Mouse (Mus musculus): Measurements from ENCODE around the gene Dynlt1a. TPM values are rescaled to one million over a fixed set of nuclear protein-coding genes. Genes with fewer than 3 reads are reported as not detected.
A peak's percentile ranks its signal among the peaks of the same experiment; 100 is the strongest.
"Not testable (repeated sequence)": the region's sequence is repeated elsewhere in the genome, so short reads cannot be mapped to it uniquely, and the experiment has no call there.

Gene Dynlt1a
- polyA plus RNA-seq, 1 experiment from 2014 or later = 13.1 TPM

DNA sequence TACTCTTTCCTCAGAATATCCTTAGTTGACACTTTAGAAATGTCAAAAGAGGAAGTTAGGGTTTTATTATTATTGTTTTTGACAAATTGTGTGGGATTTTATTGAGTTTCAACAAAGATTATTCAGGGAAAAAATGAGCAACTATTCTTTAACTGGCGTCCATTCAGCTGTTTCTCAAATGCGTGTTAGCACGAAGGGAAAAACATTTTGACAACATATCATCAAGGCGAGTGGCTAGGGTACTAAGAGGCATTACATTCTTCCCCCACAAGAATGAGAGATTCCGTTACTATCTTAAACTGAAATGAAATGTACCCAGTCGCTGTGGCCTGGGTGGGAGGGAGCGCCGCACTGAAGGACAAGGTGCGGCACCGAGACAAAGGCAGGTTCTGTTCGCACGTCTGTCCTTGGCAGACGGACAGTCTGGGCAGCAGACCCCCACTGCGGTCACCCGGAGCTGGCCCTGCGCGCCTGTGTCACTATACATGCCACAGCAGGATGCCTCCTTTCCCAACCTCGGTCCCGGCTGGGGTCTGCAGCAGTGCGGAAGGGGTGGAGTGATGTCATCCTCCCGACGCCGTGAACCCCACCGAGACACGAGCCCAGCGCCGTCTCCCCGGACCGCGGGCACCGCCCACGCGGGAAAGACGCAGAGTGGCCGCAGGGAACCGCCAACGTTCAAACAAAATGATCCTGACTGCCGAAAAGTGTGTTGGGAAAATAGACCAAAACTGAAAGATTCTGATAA, 747 bp downstream of the Dynlt1a start:
- not testable (repeated sequence) for H3K36me3 ChIP-seq (ENCODE audit: control insufficient read depth, insufficient read depth, low read length); H3K27me3 ChIP-seq (ENCODE audit: control insufficient read depth, insufficient read depth, low read length); ATAC-seq (ENCODE audit: insufficient read depth, low FRiP score); H3K9ac ChIP-seq (ENCODE audit: low read length); H3K4me1 ChIP-seq (ENCODE audit: control insufficient read depth, insufficient read depth, low read length); H3K9me3 ChIP-seq (replicated peaks; ENCODE audit: control insufficient read depth, low read length); H3K27ac ChIP-seq (ENCODE audit: low read length)
- Histone ChIP-seq H3K4me2 (ENCODE audit: low read depth, low read length) (peak overlapping the region; percentile 59), H3K4me3 (replicated peaks; ENCODE audit: low read length) (peak overlapping the region; percentile 43)
- 2% methylated on average over 35 of the region's 38 CpGs for WGBS

DNA sequence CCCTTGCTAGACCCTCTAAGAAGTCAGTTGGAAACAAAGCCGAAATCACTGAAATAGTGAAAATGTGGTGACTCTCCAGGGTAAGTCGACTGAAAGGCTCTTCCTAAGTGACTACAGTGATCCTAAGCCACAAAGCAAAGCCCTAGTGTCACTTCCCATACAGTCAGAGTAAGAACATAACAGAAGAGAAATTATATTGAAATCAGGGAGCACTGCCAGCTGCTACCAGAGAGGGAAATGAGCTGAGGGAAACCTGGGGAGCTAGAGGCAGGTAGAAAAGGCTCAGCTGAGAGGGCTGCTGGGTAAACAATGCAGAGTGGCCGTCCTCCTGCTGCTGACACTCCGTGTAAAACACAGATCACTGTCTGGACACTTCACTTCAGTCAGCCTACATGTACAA, 1.6 kb downstream of the Dynlt1a start:
- not testable (repeated sequence) for ATAC-seq (ENCODE audit: insufficient read depth, low FRiP score); H3K4me3 ChIP-seq (replicated peaks; ENCODE audit: low read length); H3K27ac ChIP-seq (ENCODE audit: low read length); H3K27me3 ChIP-seq (ENCODE audit: control insufficient read depth, insufficient read depth, low read length); H3K4me1 ChIP-seq (ENCODE audit: control insufficient read depth, insufficient read depth, low read length); H3K4me2 ChIP-seq (ENCODE audit: low read depth, low read length); H3K36me3 ChIP-seq (ENCODE audit: control insufficient read depth, insufficient read depth, low read length); H3K9me3 ChIP-seq (replicated peaks; ENCODE audit: control insufficient read depth, low read length); H3K9ac ChIP-seq (ENCODE audit: low read length)
- 11% methylated on average over 2 of the region's 4 CpGs for WGBS

GRCm38 (mm10) chr17:6314493-6314892, 2.8 kb downstream of the Dynlt1a start:
- not testable (repeated sequence) for H3K36me3 ChIP-seq (ENCODE audit: control insufficient read depth, insufficient read depth, low read length); H3K27me3 ChIP-seq (ENCODE audit: control insufficient read depth, insufficient read depth, low read length); ATAC-seq (ENCODE audit: insufficient read depth, low FRiP score); H3K4me2 ChIP-seq (ENCODE audit: low read depth, low read length); H3K4me3 ChIP-seq (replicated peaks; ENCODE audit: low read length); H3K9ac ChIP-seq (ENCODE audit: low read length); H3K9me3 ChIP-seq (replicated peaks; ENCODE audit: control insufficient read depth, low read length); H3K27ac ChIP-seq (ENCODE audit: low read length); H3K4me1 ChIP-seq (ENCODE audit: control insufficient read depth, insufficient read depth, low read length)
- 77% methylated on average over 2 of the region's 3 CpGs for WGBS

GRCm38 (mm10) chr17:6312755-6313154, 4.5 kb downstream of the Dynlt1a start:
- not testable (repeated sequence) for H3K27me3 ChIP-seq (ENCODE audit: control insufficient read depth, insufficient read depth, low read length); H3K4me3 ChIP-seq (replicated peaks; ENCODE audit: low read length); H3K9me3 ChIP-seq (replicated peaks; ENCODE audit: control insufficient read depth, low read length); H3K9ac ChIP-seq (ENCODE audit: low read length); H3K36me3 ChIP-seq (ENCODE audit: control insufficient read depth, insufficient read depth, low read length); ATAC-seq (ENCODE audit: insufficient read depth, low FRiP score); H3K27ac ChIP-seq (ENCODE audit: low read length); H3K4me1 ChIP-seq (ENCODE audit: control insufficient read depth, insufficient read depth, low read length); H3K4me2 ChIP-seq (ENCODE audit: low read depth, low read length)
- 66% methylated on average over 3 of the region's 3 CpGs for WGBS

- H3K4me2 ChIP-seq (ENCODE audit: low read depth, low read length); H3K4me1 ChIP-seq (ENCODE audit: control insufficient read depth, insufficient read depth, low read length); H3K4me3 ChIP-seq (replicated peaks; ENCODE audit: low read length); H3K36me3 ChIP-seq (ENCODE audit: control insufficient read depth, insufficient read depth, low read length); H3K9ac ChIP-seq (ENCODE audit: low read length); H3K27me3 ChIP-seq (ENCODE audit: control insufficient read depth, insufficient read depth, low read length); H3K27ac ChIP-seq (ENCODE audit: low read length); ATAC-seq (ENCODE audit: insufficient read depth, low FRiP score); H3K9me3 ChIP-seq (replicated peaks; ENCODE audit: control insufficient read depth, low read length): not testable (repeated sequence)
- WGBS = 88% methylated on average over 7 of the region's 7 CpGs
Observed at GRCm38 (mm10) chr17:6311716-6312115, 5.6 kb downstream of the Dynlt1a start.

- not testable (repeated sequence) for H3K27ac ChIP-seq (ENCODE audit: low read length); ATAC-seq (ENCODE audit: insufficient read depth, low FRiP score); H3K4me1 ChIP-seq (ENCODE audit: control insufficient read depth, insufficient read depth, low read length); H3K9ac ChIP-seq (ENCODE audit: low read length); H3K9me3 ChIP-seq (replicated peaks; ENCODE audit: control insufficient read depth, low read length); H3K4me2 ChIP-seq (ENCODE audit: low read depth, low read length); H3K36me3 ChIP-seq (ENCODE audit: control insufficient read depth, insufficient read depth, low read length); H3K27me3 ChIP-seq (ENCODE audit: control insufficient read depth, insufficient read depth, low read length); H3K4me3 ChIP-seq (replicated peaks; ENCODE audit: low read length)
- 92% methylated on average over 10 of the region's 13 CpGs for WGBS
Observed at GRCm38 (mm10) chr17:6306503-6306902, 10.8 kb downstream of the Dynlt1a start.

DNA sequence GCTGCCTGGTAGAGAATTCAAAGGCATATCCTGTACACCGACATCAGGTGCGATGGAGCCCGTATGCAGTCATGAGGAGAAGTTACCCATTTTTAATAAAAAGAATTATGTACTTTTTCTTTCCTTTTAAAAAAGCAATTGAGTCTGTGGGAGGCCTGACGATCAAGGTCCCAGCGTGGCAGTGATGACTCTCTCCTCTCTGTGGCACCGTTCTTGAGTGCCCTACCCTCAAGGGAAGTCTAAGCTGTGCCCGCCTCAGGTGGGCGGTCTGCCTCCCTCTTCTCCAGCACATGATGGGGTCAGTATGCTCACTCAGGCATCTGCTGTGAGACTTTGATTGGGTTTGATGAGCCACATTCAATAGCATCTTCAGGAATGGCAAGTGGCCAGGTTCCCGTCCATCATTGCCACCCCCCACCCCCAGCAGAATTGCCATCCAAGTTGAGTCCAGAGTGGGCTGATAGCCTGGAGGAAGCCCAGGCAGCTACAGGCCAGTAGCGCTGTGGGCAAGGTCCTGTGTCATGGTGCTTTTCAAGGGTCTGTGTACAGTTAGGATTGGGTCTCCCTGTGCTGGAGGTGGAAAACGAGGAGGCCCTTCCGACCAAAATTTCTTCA, 11.5 kb downstream of the Dynlt1a start:
- H3K4me3 ChIP-seq (replicated peaks; ENCODE audit: low read length); H3K4me2 ChIP-seq (ENCODE audit: low read depth, low read length); H3K9ac ChIP-seq (ENCODE audit: low read length); H3K27ac ChIP-seq (ENCODE audit: low read length); H3K36me3 ChIP-seq (ENCODE audit: control insufficient read depth, insufficient read depth, low read length); ATAC-seq (ENCODE audit: insufficient read depth, low FRiP score); H3K4me1 ChIP-seq (ENCODE audit: control insufficient read depth, insufficient read depth, low read length); H3K9me3 ChIP-seq (replicated peaks; ENCODE audit: control insufficient read depth, low read length); H3K27me3 ChIP-seq (ENCODE audit: control insufficient read depth, insufficient read depth, low read length): not testable (repeated sequence)
- 91% methylated on average over 12 of the region's 12 CpGs for WGBS

DNA sequence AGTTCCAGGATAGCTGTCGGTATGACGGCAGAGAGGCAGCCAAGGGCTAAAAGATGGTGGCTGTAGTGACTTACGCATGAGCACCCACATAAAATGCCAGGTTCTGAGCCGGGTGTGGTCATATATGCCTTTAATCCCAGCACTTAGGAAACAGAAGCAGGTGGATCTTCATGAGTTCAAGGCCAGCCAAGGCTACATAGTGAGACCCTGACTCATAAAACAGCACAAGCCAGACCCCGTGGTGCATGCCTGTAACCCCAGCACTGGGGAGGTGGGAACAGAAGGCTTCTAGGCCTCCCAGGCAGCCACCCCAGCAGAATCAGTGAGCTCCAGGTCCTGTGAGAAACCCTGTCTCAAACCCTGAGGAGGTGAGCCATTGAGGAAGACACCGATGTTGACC, 12.4 kb downstream of the Dynlt1a start:
- WGBS = 94% methylated on average over 5 of the region's 6 CpGs
- not testable (repeated sequence) for H3K27ac ChIP-seq (ENCODE audit: low read length); H3K9ac ChIP-seq (ENCODE audit: low read length); ATAC-seq (ENCODE audit: insufficient read depth, low FRiP score); H3K4me1 ChIP-seq (ENCODE audit: control insufficient read depth, insufficient read depth, low read length); H3K36me3 ChIP-seq (ENCODE audit: control insufficient read depth, insufficient read depth, low read length); H3K4me2 ChIP-seq (ENCODE audit: low read depth, low read length); H3K9me3 ChIP-seq (replicated peaks; ENCODE audit: control insufficient read depth, low read length); H3K4me3 ChIP-seq (replicated peaks; ENCODE audit: low read length); H3K27me3 ChIP-seq (ENCODE audit: control insufficient read depth, insufficient read depth, low read length)

DNA sequence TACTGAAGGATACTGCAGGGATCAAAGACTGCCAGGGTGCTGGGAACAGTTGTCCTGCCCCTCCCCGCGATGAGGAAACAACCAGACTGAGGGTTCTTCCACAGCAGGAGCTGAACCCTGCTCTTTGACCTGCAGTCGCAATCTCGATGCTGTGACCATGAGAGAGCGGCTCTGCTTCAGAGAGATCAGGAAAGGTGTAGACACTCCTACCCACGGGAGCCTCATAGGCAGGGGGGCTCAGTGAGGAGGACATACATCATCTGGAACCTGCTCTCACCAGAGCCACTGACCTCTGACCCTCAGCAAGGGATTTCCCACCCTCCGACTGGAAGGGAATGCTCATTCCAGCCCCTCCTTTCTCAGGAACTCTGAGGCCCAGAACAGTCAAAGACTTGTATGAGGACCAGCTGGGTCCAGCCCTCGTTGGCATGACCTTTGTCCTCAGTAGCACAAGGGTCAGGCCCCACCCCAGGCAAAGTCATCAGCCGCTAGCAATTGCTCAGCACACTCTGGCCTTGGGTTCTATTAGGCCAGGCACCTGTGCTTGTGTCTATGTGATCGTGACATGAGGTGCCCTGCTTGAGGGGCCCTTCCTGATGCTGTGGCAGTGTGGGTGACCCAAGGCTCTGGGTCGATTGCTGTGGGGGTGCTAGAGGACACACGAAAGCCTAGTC, 17.0 kb downstream of the Dynlt1a start:
- WGBS = 66% methylated on average over 5 of the region's 12 CpGs
- H3K4me1 ChIP-seq (ENCODE audit: control insufficient read depth, insufficient read depth, low read length); H3K4me2 ChIP-seq (ENCODE audit: low read depth, low read length); H3K9me3 ChIP-seq (replicated peaks; ENCODE audit: control insufficient read depth, low read length); H3K9ac ChIP-seq (ENCODE audit: low read length); H3K27ac ChIP-seq (ENCODE audit: low read length); H3K4me3 ChIP-seq (replicated peaks; ENCODE audit: low read length); H3K36me3 ChIP-seq (ENCODE audit: control insufficient read depth, insufficient read depth, low read length); H3K27me3 ChIP-seq (ENCODE audit: control insufficient read depth, insufficient read depth, low read length): not testable (repeated sequence)
- peak; percentile 58; the same call in 1 of the 2 replicates for ATAC-seq (ENCODE audit: insufficient read depth, low FRiP score)
